Mouse (Mus musculus) hindbrain, embryonic 16.5 days (tissue): ENCODE measurements around the gene 1700020L24Rik. TPM values are rescaled to one million over a fixed set of nuclear protein-coding genes. Genes with fewer than 3 reads are reported as not detected.

ENCODE experiments used
- ATAC-seq: fragments of 200-750 bp; cut with Nextera tagmentation; 2 replicates; pipeline ENCODE4 v1.8.0; 2017; ENCODE audit warnings: moderate TSS enrichment, moderate library complexity
- H3K27ac ChIP-seq: fragments of 300-500 bp; sonication (generic); 2 replicates; pipeline ENCODE4 v1.5.1; 2014; ENCODE audit warnings: low read depth, mild to moderate bottlenecking, control low read depth, low read length, moderate library complexity
- H3K27me3 ChIP-seq: fragments of 300-500 bp; sonication (generic); replicated peaks from 2 replicates; pipeline ENCODE4 v1.6.1; 2014; ENCODE audit warnings: low read length; ENCODE audit not compliant: control insufficient read depth, insufficient read depth
- H3K36me3 ChIP-seq: fragments of 300-500 bp; sonication (generic); 2 replicates; pipeline ENCODE4 v1.6.1; 2014; ENCODE audit warnings: mild to moderate bottlenecking, low read length, moderate library complexity, mixed read lengths; ENCODE audit not compliant: control insufficient read depth, insufficient read depth
- H3K4me1 ChIP-seq: fragments of 300-500 bp; sonication (generic); 2 replicates; pipeline ENCODE4 v1.6.1; 2014; ENCODE audit warnings: low read depth, low read length; ENCODE audit not compliant: control insufficient read depth, insufficient read depth
- H3K4me2 ChIP-seq: fragments of 300-500 bp; sonication (generic); 2 replicates; pipeline ENCODE4 v1.6.1; 2014; ENCODE audit warnings: mild to moderate bottlenecking, low read length, control low read depth, moderate library complexity
- H3K4me3 ChIP-seq: fragments of 300-500 bp; sonication (generic); 2 replicates; pipeline ENCODE4 v1.5.1; 2014; ENCODE audit warnings: mild to moderate bottlenecking, low read length, control low read depth, moderate library complexity
- H3K9ac ChIP-seq: fragments of 300-500 bp; sonication (generic); 2 replicates; pipeline ENCODE4 v1.6.1; 2014; ENCODE audit warnings: low read depth, mild to moderate bottlenecking, control low read depth, low read length, moderate library complexity
- H3K9me3 ChIP-seq: fragments of 300-500 bp; sonication (generic); 2 replicates; pipeline ENCODE4 v1.6.1; 2014; ENCODE audit warnings: mild to moderate bottlenecking, low read length, moderate library complexity; ENCODE audit not compliant: control insufficient read depth
- WGBS: fragments of 180-500 bp; shearing (Covaris S2); extraction: QIAGEN DNeasy Blood & Tissue Kit; methylation state at CpG from one replicate; pipeline ENCODE4 v1.1.7; 2014; 5-methylcytosine and 5-hydroxymethylcytosine counted together
- polyA plus RNA-seq: library from polyadenylated mRNA; unstranded; fragments of >200 nt; fragmentation: Nextera tagmentation; extraction: Ambion mirVana; gene quantifications from 2 replicates; pipeline ENCODE4 v1.2.1, GENCODE M21; 2015

1700020L24Rik gene
- polyA plus RNA-seq, 1 experiment from 2014 or later = 0.50 TPM

- no peaks in the 10 kb centered on the region for H3K9me3 ChIP-seq
- no peaks in the 10 kb centered on the region for H3K36me3 ChIP-seq
- no peak overlapping the region for H3K4me3 ChIP-seq
- peaks cover 5% of the 10 kb centered on the region for H3K27me3 ChIP-seq
- 57% methylated on average over 9 of the region's 9 CpGs for WGBS
- peaks cover 8% of the 10 kb centered on the region for H3K4me1 ChIP-seq
- no peak overlapping the region for H3K9ac ChIP-seq
- no peak overlapping the region for H3K27ac ChIP-seq
- no peak overlapping the region for H3K4me2 ChIP-seq
- ATAC-seq = no peak
Measured at GRCm38 (mm10) chr11:83457912-83458601, 20.6 kb downstream of the 1700020L24Rik start.

GRCm38 (mm10) chr11:83461462-83462027, 24.1 kb downstream of the 1700020L24Rik start:
- Histone ChIP-seq H3K27ac (no peak overlapping the region), H3K27me3 (peaks cover 5% of the 10 kb centered on the region), H3K4me3 (0 out of 2 replicates have a peak overlapping the region, but pooled peaks have one; percentile 8), H3K9me3 (no peaks in the 10 kb centered on the region), H3K4me1 (peaks cover 12% of the 10 kb centered on the region), H3K9ac (no peak overlapping the region), H3K36me3 (no peaks in the 10 kb centered on the region), H3K4me2 (no peak overlapping the region; the same call in 1 of the 2 replicates)
- 72% methylated on average over 10 of the region's 10 CpGs for WGBS
- ATAC-seq = no peak

GRCm38 (mm10) chr11:83462711-83463244, 25.3 kb downstream of the 1700020L24Rik start, which contains the start of gene Mmp28:
TSS of gene Mmp28 (minus strand) at chr11:83463071.
- Histone ChIP-seq H3K36me3 (no peaks in the 10 kb centered on the region), H3K9ac (peak within 1 kb of the TSS; percentile 71), H3K4me3 (peak within 1 kb of the TSS; percentile 65), H3K4me2 (peak within 1 kb of the TSS; percentile 96), H3K4me1 (peaks cover 13% of the 10 kb centered on the region), H3K27me3 (peaks cover 5% of the 10 kb centered on the region), H3K9me3 (no peaks in the 10 kb centered on the region), H3K27ac (no peak within 1 kb of the TSS; the same call in 1 of the 2 replicates)
- WGBS = under 1% methylated on average over 29 of the region's 42 CpGs
- peak; percentile 62 for ATAC-seq

GRCm38 (mm10) chr11:83465976-83466375, 28.5 kb downstream of the 1700020L24Rik start:
- 19% methylated on average over 2 of the region's 2 CpGs for WGBS
- ATAC-seq = peak; percentile 65

GRCm38 (mm10) chr11:83467120-83467652, 29.7 kb downstream of the 1700020L24Rik start:
- H3K4me2 ChIP-seq = no peak overlapping the region
- H3K4me3 ChIP-seq = no peak overlapping the region
- no peaks in the 10 kb centered on the region; the same call in 1 of the 2 replicates for H3K27me3 ChIP-seq
- H3K9me3 ChIP-seq = no peaks in the 10 kb centered on the region
- no peaks in the 10 kb centered on the region for H3K36me3 ChIP-seq
- 39% methylated on average over 11 of the region's 11 CpGs for WGBS
- H3K27ac ChIP-seq = no peak overlapping the region; the same call in none of the 2 replicates
- ATAC-seq = peak; percentile 63
- peaks cover 17% of the 10 kb centered on the region for H3K4me1 ChIP-seq
- no peak overlapping the region for H3K9ac ChIP-seq

More at GRCm38 (mm10) chr11:83465976-83466375, 28.5 kb downstream of the 1700020L24Rik start:
- H3K27me3 ChIP-seq = peaks cover 5% of the 10 kb centered on the region
- no peaks in the 10 kb centered on the region for H3K9me3 ChIP-seq
- peak overlapping the region; percentile 31; the same call in 1 of the 2 replicates for H3K27ac ChIP-seq
- H3K9ac ChIP-seq = no peak overlapping the region
- H3K36me3 ChIP-seq = no peaks in the 10 kb centered on the region
- peaks cover 13% of the 10 kb centered on the region for H3K4me1 ChIP-seq
- H3K4me2 ChIP-seq = no peak overlapping the region
- no peak overlapping the region for H3K4me3 ChIP-seq

- ATAC-seq = no peak
- Histone ChIP-seq H3K36me3 (no peaks in the 10 kb centered on the region), H3K9ac (no peak overlapping the region), H3K27me3 (no peaks in the 10 kb centered on the region; the same call in 1 of the 2 replicates), H3K4me2 (no peak overlapping the region), H3K27ac (no peak overlapping the region), H3K4me1 (peaks cover 10% of the 10 kb centered on the region), H3K9me3 (no peaks in the 10 kb centered on the region), H3K4me3 (no peak overlapping the region)
- 89% methylated on average over 3 of the region's 3 CpGs for WGBS
Measured at GRCm38 (mm10) chr11:83468765-83469164, 31.3 kb downstream of the 1700020L24Rik start.

- ATAC-seq = no peak
- H3K27ac ChIP-seq = no peak overlapping the region
- peaks cover 20% of the 10 kb centered on the region for H3K4me1 ChIP-seq
- H3K4me2 ChIP-seq = peak overlapping the region; percentile 74
- H3K36me3 ChIP-seq = 0 out of 2 replicates have a peak, but pooled peaks cover under 1% of the 10 kb centered on the region
- H3K9ac ChIP-seq = no peak overlapping the region
- no peak overlapping the region for H3K4me3 ChIP-seq
- no peaks in the 10 kb centered on the region for H3K9me3 ChIP-seq
- H3K27me3 ChIP-seq = no peaks in the 10 kb centered on the region; the same call in 1 of the 2 replicates
- 88% methylated on average over 2 of the region's 2 CpGs for WGBS
Measured at GRCm38 (mm10) chr11:83471766-83472165, 34.3 kb downstream of the 1700020L24Rik start.

GRCm38 (mm10) chr11:83472324-83473234, 35.1 kb downstream of the 1700020L24Rik start, which contains the start of gene Taf15:
TSS of gene Taf15 (plus strand) at chr11:83473086.
- peak within 1 kb of the TSS; percentile 95 for H3K9ac ChIP-seq
- H3K27me3 ChIP-seq = no peaks in the 10 kb centered on the region; the same call in 1 of the 2 replicates
- H3K9me3 ChIP-seq = no peaks in the 10 kb centered on the region
- peak; percentile 99 for ATAC-seq
- under 1% methylated on average over 64 of the region's 66 CpGs for WGBS
- H3K4me1 ChIP-seq = peaks cover 20% of the 10 kb centered on the region
- 0 out of 2 replicates have a peak, but pooled peaks cover 3% of the 10 kb centered on the region for H3K36me3 ChIP-seq
- H3K4me3 ChIP-seq = peak within 1 kb of the TSS; percentile 88
- H3K27ac ChIP-seq = peak within 1 kb of the TSS; percentile 99
- peak within 1 kb of the TSS; percentile 88 for H3K4me2 ChIP-seq
